Mouse (Mus musculus): Measurements from ENCODE around the gene Pdgfb. TPM values are rescaled to one million over a fixed set of nuclear protein-coding genes. Genes with fewer than 3 reads are reported as not detected.

Gene Pdgfb
- total RNA-seq (2014; rRNA removed) (31.0 and 33.4 TPM in 2 replicates), polyA plus RNA-seq (2015; fragmentation: Nextera tagmentation; extraction: Ambion mirVana) (8.3 and 9.5 TPM in 2 replicates)

- Histone ChIP-seq H3K27me3 (ENCODE audit: insufficient read depth, low read length) (peaks cover 6% of the 10 kb centered on the region; the same call in 1 of the 2 replicates), H3K4me3 (ENCODE audit: low read length) (peak within 1 kb of the TSS; percentile 73), H3K4me2 (ENCODE audit: low read depth, low read length) (peak within 1 kb of the TSS; percentile 83), H3K9ac (replicated peaks; ENCODE audit: low read length) (peak within 1 kb of the TSS; percentile 90), H3K9me3 (ENCODE audit: low read length) (no peaks in the 10 kb centered on the region), H3K36me3 (ENCODE audit: insufficient read depth, low read length) (no peaks in the 10 kb centered on the region), H3K27ac (peak within 1 kb of the TSS; percentile 94), H3K4me1 (ENCODE audit: insufficient read depth, low read length) (peaks cover 12% of the 10 kb centered on the region; the same call in 1 of the 2 replicates)
- peak; percentile 49 for DNase-seq (ENCODE audit: low spot score)
- TF ChIP-seq CTCF (IDR thresholded peaks at IDR 0.05; ENCODE audit: low read depth) = no peak
- ATAC-seq = no peak
- 1% methylated on average over 57 of the region's 60 CpGs for WGBS
These were observed at the start of gene Pdgfb for GRCm38 (mm10) chr15:80014321-80015210. Gene Pdgfb, minus strand, starts transcription at chr15:80014977.

- Histone ChIP-seq H3K9ac (replicated peaks; ENCODE audit: low read length) (no peak overlapping the region), H3K4me3 (ENCODE audit: low read length) (no peak overlapping the region), H3K4me2 (ENCODE audit: low read depth, low read length) (no peak overlapping the region), H3K4me1 (ENCODE audit: insufficient read depth, low read length) (no peaks in the 10 kb centered on the region), H3K9me3 (ENCODE audit: low read length) (no peaks in the 10 kb centered on the region), H3K36me3 (ENCODE audit: insufficient read depth, low read length) (no peaks in the 10 kb centered on the region), H3K27me3 (ENCODE audit: insufficient read depth, low read length) (no peaks in the 10 kb centered on the region), H3K27ac (no peak overlapping the region)
- no peak for ATAC-seq
- no peak for DNase-seq (ENCODE audit: low spot score)
- 39% methylated on average over 5 of the region's 5 CpGs for WGBS
- TF ChIP-seq CTCF (IDR thresholded peaks at IDR 0.05; ENCODE audit: low read depth) = no peak
These were observed 48.0 kb upstream of the Pdgfb start for GRCm38 (mm10) chr15:80062821-80063220.

DNA sequence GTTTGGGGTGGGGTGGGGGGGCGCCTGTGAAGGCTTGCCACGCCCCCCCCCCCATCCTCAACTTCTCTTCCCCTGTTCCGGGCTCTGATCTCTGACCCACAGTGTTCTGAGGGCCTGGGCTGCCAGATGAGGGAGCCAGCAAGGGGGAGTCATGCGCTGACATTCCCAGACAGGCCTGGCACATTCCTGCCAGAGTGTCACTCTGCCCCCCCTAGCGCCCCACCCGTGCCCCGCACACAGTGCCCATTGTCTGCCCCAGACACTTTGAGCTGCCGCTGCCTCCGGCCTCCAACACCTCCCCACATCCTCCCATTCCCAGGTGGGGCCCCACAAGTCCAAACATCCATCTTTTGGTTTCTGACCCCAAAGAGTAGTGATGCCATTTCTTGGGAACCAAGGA lies 47.6 kb upstream of the Pdgfb start:
- Histone ChIP-seq H3K9me3 (ENCODE audit: low read length) (no peaks in the 10 kb centered on the region), H3K36me3 (ENCODE audit: insufficient read depth, low read length) (no peaks in the 10 kb centered on the region), H3K27me3 (ENCODE audit: insufficient read depth, low read length) (no peaks in the 10 kb centered on the region), H3K4me2 (ENCODE audit: low read depth, low read length) (no peak overlapping the region), H3K4me3 (ENCODE audit: low read length) (no peak overlapping the region), H3K27ac (no peak overlapping the region), H3K9ac (replicated peaks; ENCODE audit: low read length) (no peak overlapping the region), H3K4me1 (ENCODE audit: insufficient read depth, low read length) (no peaks in the 10 kb centered on the region)
- TF ChIP-seq CTCF (IDR thresholded peaks at IDR 0.05; ENCODE audit: low read depth) = no peak
- 54% methylated on average over 8 of the region's 9 CpGs for WGBS
- no peak for DNase-seq (ENCODE audit: low spot score)
- ATAC-seq = no peak

- Histone ChIP-seq H3K4me3 (ENCODE audit: low read length) (no peak overlapping the region), H3K9me3 (ENCODE audit: low read length) (no peaks in the 10 kb centered on the region), H3K27me3 (ENCODE audit: insufficient read depth, low read length) (no peaks in the 10 kb centered on the region), H3K27ac (no peak overlapping the region), H3K4me1 (ENCODE audit: insufficient read depth, low read length) (no peaks in the 10 kb centered on the region), H3K9ac (replicated peaks; ENCODE audit: low read length) (no peak overlapping the region), H3K36me3 (ENCODE audit: insufficient read depth, low read length) (no peaks in the 10 kb centered on the region), H3K4me2 (ENCODE audit: low read depth, low read length) (no peak overlapping the region)
- DNase-seq (ENCODE audit: low spot score) (no peak), ATAC-seq (no peak)
- TF ChIP-seq CTCF (IDR thresholded peaks at IDR 0.05; ENCODE audit: low read depth) = no peak
- WGBS = 89% methylated on average over 4 of the region's 4 CpGs
These were observed 46.3 kb upstream of the Pdgfb start for GRCm38 (mm10) chr15:80061071-80061550.

- H3K36me3 ChIP-seq (ENCODE audit: insufficient read depth, low read length) = no peaks in the 10 kb centered on the region
- H3K9ac ChIP-seq (replicated peaks; ENCODE audit: low read length) = no peak overlapping the region
- H3K27me3 ChIP-seq (ENCODE audit: insufficient read depth, low read length) = no peaks in the 10 kb centered on the region
- no peaks in the 10 kb centered on the region for H3K4me1 ChIP-seq (ENCODE audit: insufficient read depth, low read length)
- WGBS = 98% methylated on average over 8 of the region's 8 CpGs
- H3K9me3 ChIP-seq (ENCODE audit: low read length) = no peaks in the 10 kb centered on the region
- no peak overlapping the region for H3K27ac ChIP-seq
- DNase-seq (ENCODE audit: low spot score) (no peak), ATAC-seq (no peak)
- no peak overlapping the region for H3K4me2 ChIP-seq (ENCODE audit: low read depth, low read length)
- H3K4me3 ChIP-seq (ENCODE audit: low read length) = no peak overlapping the region
- TF ChIP-seq CTCF (IDR thresholded peaks at IDR 0.05; ENCODE audit: low read depth) = no peak
These were observed 45.7 kb upstream of the Pdgfb start for GRCm38 (mm10) chr15:80060356-80061070.

DNA sequence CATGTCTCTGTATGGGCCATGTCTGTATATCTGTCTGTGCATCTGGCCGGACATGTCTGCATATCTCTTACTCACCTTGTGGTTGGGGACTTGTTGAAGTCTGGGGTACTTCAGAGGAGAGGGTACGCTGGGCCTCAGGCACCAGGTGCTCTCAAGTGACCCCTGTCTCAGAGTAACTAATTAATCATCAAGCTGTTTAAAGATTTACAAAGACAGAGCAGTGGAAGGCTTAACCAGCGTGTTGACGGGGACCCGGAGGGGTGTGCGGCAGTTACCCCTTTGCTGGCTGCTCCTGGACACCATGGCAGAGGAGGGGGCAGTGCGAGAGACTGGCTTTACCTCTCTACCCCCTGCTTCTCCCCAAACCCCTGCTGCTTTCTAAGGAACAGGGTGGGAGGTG lies 44.8 kb upstream of the Pdgfb start:
- DNase-seq (ENCODE audit: low spot score) (no peak), ATAC-seq (no peak)
- Histone ChIP-seq H3K4me2 (ENCODE audit: low read depth, low read length) (no peak overlapping the region), H3K27ac (no peak overlapping the region), H3K4me3 (ENCODE audit: low read length) (no peak overlapping the region), H3K9ac (replicated peaks; ENCODE audit: low read length) (no peak overlapping the region), H3K27me3 (ENCODE audit: insufficient read depth, low read length) (no peaks in the 10 kb centered on the region), H3K4me1 (ENCODE audit: insufficient read depth, low read length) (no peaks in the 10 kb centered on the region), H3K9me3 (ENCODE audit: low read length) (no peaks in the 10 kb centered on the region), H3K36me3 (ENCODE audit: insufficient read depth, low read length) (no peaks in the 10 kb centered on the region)
- 75% methylated on average over 7 of the region's 7 CpGs for WGBS
- TF ChIP-seq CTCF (IDR thresholded peaks at IDR 0.05; ENCODE audit: low read depth) = no peak
